Mouse (Mus musculus): ENCODE results near the gene Proca1.

The Proca1 gene

DNA sequence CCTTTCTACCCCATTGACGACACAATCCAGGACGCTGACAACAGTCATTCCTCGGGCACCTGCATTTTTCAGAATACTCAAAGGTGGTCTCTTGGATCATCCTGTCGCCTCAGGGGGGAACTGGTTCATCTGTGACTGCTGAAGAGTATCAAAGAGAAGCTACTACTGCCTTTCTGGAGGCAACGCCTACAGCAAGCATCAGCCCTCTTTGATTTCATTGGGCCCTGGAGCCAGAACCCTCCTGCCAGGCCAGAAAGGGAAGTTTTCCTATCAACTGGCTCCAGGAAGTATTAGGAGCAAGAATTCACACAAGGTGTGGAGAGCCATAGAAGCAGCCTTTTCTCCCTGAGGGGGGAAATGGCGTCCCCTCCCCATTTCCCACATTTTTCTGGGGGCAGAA, 26.6 kb upstream of the Proca1 start:
- DNase-seq = no peak

DNA sequence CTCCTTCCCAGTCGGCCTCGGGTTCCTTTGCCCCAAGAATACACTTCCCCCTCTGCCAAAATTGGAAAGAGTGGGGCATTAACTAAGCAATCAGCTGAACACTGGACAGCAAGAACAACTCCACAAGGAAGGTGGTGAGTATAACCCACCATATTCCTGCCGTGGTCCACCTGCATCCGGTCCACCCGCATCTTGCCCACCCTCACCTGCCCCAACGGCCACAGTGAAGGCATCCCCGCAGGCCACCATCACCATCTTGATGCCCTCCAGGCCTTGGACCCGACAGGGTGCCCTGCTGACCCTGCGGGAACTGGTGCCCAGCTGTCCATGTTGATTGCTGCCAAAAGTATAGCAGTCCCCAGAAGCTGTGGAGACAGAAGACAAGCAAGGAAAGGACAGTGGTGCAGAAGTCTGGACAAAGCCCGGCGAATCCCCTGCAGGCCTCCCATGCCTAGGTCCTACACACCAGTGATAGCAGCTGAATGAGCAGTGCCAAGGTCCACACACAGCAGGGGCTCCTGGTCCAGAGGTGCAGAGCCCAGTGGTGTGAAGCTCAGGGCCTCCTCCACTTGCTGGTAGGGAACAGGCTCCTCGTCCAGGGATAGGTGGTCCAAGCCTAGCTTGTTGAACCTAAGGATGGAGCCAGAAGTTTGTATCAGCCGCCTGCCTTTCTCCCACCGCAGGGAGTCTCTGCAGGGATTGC, 25.8 kb upstream of the Proca1 start:
- no peak for DNase-seq

DNA sequence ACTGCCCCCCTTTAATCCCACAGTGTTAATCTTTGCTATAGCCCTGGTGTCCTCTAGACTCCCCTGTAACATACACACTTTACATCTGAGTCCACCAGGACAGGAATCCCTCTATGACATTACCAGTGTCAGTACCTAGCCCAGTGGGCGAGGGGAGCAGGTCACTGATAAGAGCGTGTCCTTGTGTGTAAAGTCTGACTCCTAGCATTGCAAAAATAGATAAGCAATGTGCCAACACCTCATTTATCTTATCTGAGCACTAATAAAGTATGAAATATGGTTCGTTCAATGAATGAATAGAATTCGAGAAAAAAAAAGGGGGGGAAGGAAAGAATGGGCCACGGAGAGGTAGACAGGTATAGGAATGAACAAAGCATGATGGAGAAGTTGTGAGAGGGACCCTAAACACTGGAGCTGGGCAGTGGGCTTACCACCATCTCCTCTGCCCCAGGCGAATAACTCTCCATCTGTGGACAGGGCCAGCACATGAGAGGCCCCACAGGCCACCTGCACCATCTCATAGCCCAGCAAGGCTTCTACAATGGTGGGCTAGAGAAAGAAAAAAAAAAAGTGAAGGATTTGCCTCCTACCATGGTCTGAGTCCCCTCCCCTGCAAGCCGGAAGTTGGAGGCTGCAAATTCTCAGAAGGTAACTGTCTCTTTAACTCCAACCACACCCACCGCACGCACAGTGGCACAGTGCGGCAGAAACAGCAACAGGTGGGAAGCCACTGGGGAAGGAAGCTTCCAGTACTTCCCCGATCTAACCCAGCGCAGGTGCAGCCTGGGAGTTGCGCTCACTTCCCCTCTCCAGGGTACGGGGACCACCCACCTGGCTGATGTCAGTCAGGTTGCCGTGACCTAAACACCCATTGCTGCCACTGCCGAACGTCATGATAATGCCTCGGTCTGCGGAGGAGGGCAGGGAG, 24.4 kb upstream of the Proca1 start:
- peak; percentile 71 to 77 for DNase-seq

DNA sequence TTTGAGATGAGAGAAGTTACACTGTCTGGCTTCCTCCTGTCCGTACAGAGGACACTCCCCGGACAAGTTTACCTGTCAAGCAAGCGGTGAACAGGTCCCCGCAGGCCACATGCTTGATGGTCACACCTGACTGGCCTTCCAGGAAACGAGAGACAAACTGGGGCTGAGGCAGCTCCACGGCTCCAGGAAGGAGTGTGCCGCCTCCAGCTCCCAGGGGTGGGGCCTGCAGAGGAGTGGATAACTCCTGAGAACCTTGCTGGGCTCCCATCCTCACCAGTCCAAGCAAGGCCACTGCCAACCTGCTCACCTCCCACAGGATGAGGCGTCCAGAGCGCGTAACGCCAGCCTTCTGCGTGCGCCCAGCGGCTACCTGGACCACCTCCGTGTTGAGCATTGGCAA, 22.9 kb upstream of the Proca1 start:
- DNase-seq = no peak

DNA sequence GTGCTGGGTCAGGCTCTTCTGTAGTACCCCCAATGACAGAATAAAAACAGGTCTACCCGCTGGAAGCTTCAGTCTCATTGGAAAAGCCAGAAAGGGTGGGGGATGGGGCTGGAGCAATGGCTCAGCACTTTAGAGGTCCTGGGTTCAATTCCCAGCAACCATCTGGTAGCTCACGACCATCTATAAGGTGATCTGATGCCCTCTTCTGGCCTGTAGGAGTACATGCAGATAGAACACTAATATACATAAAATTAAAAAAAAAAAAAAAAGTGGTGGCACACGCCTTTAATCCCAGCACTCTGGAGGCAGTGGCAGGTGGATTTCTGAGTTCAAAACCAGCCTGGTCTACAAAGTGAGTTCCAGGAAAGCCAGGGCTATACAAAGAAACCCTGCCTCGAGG, 21.9 kb upstream of the Proca1 start:
- DNase-seq = no peak

DNA sequence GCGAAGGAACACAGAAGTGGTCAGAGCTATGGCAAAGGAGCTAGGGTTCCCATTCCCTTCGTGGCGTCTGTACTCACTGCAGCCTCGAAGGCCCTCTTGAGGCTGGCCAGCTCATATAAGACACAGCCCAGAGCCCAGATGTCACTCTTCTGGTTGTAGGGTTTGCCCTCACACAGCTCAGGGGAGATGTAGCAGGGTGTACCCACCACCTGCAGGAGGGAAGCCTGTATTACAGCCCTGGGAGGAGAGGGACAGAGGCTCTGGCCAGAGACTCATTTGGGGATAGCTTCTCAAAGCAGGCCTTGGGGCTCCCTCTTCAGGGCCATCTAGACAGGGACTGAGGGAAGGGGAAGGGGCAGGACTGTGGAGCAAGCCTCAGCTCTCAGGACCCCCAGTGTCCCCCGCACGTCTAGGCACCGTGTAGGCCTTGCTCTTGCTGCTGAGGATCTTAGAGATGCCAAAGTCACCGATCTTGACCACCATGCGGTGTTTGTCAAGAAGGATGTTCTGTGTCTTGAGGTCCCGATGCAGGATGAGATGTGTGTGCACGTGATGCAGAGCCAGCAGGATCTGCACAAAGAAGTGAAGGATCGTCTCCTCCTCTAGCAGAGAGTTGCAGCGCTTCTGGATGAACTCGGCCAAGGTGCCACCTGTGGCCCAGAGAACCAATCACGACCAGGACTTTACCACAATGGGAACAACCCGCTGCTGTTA, 21.0 kb upstream of the Proca1 start:
- DNase-seq = peak; percentile 30 to 42

DNA sequence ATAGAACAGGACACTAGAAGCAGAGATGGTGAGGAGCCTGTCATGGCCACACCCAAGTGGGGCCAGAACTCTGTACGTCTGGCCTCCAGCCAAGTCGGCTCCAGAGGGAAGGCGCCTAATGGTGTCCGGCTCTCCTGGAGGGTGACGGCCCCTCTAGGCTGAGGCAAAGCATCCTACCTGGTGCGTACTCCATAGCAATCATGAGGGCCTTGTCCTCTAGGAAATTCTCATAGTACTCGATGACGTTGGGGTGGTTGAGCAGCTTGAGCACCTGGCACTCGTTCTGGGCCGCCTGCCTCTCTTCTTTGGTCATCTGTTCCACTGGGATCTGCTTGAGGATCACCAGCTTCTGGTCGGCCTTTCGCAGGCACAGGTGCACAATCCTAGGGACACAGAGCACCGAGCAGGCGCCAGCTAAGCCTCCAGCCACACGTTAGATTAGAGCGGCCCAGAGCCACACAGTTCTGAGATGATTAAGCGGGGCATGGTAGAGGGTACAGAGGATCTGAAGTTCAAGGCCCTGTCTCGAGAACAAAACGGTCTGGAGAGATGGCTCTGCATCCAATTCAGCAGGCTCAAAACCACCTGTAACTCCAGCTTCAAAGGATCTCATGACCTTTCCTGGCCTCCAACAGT, 20.3 kb upstream of the Proca1 start:
- DNase-seq = no peak

DNA sequence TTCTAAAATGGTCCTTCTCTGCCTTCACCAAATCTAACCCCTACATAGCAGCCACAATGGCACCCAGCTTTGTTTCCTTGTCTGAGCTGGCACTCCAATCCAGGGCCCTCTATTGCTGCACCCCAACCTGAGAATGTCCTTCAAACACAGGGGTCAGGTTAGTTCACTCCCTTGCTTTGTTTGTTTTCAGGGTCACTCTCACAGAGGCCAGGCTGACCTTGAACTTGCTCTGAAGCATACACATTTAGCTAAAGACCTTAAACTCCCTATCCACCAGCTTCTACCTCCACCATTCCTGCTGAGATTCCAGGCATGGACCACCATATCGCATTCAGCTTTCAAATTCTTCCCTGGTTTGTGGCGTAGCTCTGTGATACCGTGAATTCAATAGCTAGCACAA, 18.7 kb upstream of the Proca1 start:
- no peak for DNase-seq

DNA sequence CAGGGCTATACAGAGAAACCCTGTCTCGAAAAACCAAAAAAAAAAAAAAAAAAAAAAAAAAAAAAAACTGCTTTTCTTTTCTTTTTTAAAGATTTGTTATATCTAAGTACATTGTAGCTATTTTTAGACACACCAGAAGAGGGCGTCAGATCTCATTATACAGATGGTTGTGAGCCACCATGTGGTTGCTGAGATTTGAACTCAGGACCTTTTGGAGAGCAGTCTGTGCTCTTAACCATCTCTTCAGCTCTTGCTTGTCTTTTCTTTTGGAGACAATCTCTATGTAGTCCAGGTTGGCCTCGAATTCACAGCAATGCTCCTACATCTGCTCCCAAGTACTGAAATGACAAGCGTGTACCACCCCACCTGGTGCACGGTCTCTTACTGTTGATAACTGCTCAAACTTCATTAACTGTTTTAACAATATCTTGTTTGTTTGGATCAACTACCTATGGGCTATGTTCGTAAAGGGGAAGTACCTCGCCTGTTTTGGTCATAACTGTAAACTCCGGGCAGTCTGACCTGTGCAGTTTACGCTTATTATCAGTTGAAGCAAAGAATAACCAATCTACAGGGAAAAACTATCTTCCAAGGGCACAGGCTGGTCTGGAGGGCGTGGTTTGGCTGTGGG, 17.3 kb upstream of the Proca1 start:
- no peak for DNase-seq

DNA sequence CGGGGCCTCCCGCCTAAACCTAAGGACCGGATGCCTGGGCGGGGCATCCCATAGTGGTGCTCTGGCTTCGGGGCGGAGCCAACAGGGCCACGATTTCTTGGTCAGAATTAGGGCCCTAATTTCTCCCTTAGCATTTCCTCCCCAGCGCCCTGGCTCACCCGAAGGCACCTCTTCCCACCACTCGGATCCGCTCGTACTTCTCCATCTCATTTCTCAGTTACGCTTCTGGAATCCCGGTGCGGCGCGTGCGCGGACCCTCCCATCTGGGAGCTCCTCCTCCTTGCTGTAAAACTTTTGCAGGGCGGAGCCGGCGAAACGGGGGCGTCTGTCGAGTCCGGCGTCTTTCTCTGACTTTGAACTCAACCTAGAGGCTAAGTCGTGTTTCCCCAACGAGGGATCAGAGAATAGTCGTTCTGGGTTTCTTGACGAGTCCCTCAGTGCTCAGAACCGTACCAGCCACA, 16.8 kb upstream of the Proca1 start, which contains the start of the genes Nek8 and Tlcd1:
TSS of gene Nek8 (minus strand) at position 274 of the 461 bp plus-strand sequence.
TSS of gene Tlcd1 (plus strand) at position 310 of the 461 bp plus-strand sequence.
- peak; percentile 95 for DNase-seq

DNA sequence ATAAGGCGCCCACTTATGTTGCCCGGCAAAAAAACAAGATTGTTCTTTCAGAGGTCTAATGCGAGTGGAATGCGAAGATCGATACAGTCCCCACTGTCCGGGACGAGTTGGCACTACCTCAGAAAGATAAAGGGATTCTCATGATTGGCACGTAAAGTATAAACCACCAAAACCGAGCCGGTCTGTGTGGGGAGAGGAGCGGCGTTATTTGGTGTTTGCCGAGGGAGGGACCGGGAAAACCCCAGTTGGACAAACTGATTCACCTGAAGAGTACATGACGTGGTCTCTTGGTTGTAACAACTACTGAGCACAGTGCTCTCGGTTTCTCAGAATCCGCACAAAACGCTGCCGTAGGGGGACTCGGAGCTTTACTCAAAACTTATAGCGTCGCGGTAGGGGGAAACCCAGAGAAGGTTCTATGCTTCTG, 16.3 kb upstream of the Proca1 start:
- DNase-seq = peak; percentile 46 to 47

DNA sequence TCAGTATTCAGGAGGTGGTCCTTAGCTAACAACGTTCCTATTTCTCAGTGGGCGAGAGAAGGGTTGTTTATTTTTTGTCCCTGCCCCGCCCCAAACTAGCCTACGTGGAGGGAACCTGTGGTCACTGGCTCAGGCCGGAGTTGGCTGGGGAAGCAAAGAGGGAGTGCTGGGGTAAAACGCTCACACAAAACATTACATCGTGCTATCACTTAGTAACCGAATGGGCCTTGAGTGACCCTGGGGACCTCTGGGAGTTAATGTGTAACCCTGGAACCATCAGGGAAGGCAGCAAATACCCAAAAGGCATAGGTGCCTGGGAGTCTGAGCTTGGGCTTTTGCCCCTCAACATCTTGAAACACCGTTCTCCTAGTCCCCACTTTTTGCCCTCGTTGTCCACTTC, 15.8 kb upstream of the Proca1 start:
- no peak for DNase-seq

DNA sequence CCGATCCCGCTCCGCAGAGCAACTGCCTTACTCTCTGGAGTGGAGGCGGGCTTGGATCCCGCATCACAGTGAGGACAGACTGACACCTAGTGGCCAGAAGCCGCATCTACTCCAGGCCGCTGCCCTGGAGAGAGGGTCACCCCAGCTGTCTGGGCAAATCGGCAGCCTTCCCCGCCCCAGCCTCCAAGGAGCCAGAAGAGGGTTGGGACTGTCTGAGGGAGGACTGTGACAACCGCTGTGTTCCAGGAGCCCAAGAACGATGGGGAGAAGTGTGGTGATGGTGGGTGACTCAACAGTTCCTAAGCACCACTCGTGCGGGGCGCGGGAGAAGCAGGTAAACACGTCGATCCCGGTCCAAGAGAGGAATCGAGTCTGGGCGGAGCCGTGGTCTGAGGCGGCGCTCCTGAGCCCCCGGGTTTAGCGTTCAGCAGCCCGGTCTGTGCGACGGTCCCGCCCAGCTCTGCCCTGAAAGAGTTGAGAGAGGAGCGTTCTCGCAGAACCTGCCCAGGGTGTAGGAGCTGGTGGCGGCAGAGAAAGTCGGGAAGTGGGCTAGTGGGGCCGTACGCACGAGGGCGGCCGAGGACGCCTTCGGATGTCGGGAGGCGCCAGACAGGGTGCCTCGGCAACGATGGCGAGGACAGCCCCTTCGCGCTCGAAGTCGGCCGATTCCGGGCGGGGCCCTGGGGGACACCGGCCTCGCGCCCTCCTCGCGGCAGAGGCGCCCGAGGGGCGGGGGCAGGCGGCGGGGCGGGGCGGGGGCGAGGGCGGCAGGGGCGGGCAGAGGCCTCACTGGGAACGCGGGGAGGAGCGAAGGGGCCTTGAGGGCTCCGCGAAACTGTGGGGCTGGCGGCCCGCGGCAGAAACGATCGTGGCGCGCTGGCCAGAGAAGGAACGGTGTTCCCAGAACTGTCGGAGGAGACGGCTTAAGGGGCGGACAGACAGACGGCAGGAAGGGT, 15.0 kb upstream of the Proca1 start:
- peak; percentile 91 for DNase-seq

DNA sequence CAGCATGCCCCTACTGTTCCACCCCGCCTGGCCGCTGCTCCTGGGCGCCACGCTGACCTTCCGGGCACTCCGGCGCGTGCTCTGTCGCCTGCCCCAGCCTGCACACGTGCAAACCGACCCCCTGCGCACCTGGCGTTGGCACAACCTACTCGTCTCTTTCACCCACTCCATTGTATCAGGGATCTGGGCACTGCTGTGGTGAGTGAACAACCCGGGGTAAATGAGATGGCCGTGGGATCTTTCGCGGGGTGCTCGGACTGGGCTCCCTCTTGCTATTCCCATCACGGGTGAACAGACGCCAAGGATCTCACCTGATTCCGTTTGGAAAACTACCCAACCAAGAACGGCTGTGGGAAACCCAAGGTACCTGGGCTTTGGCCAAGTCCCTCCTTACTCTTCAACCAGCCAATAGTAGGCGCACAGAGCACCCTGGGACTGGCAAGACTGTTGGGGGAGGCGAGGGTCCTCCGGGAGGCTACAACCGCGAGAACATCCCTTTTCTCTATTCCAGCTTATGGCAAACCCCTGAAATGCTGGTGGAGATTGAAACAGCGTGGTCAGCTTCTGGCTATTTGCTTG, 14.2 kb upstream of the Proca1 start:
- peak in 1 of 2 experiments; percentile 21 for DNase-seq

DNA sequence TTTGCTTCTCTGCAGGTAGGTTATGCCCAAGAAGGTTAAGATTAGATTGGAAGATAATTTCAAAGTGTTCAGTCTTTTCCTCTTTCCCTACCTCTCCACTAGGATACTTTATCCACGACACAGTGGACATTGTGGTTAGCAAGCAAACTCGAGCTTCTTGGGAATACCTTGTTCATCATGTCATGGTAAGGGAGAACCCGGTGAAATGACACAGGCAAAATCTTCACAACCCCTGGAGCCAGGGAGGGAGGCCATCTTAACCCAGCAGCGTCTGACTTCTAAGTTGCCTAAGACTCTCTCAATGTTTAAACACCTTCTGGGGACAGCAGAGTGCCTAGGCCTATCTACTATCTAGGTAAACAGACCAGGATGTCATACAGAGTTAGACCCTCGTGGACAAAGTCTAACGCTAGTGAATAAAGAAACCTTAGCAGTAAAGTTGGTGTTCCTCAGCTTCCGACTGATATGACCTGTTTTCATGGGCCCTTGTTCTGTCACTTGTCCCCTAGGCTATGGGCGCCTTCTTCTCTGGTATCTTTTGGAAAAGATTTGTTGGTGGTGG, 13.7 kb upstream of the Proca1 start:
- DNase-seq = no peak

DNA sequence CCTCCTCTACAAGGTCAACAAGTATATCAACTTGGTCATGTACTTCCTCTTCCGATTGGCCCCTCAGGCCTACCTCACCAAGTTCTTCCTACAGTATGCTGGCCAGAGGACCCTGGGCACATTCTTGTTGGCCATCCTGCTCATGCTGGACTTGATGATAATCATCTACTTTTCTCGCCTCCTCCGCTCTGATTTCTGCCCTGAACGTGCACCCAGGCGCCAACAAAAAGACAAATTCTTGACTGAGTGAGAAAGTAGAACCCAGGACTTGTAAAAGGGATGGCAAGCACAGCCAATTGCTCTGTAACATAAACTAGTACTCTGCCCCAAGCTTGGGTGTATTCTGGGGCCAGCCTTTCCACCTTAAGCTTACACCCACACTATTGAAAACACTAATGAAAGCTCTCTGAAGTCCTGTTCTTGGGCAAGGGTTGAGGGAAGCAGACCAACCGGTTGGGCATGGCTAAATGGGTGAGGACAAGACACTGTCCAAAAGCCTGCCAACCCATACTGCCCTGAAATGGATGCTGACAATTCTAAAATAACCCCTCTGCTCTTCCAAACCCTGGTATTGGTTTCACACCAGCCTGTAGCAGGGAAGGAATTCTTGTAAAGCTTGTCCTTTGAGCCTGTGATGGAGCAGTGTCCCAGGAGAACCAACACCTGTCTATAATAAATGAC, 13.0 kb upstream of the Proca1 start:
- no peak for DNase-seq

DNA sequence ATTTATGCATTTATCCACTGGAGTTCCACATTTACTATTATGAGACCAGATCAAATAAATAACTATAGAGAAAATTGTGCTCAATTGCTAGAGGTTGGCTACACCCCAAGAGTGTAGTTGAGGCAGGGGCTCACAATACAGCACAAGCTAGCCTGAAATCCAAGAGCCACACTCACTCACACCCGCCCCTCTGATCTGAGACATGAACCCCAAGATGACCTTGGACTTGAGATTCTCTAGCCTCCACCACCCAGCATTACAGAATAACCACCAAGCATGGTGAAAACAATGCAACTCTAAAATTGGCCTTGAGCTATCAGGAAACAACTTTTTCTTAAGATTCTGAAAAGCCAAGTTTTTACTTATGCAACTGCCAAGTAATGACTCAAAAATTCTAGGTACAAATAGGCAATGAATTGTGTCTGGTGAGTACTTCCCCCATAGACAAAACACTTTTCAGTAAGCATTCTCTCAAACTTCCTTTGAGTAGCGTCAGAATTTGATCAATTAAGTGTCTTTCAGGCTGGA, 11.3 kb upstream of the Proca1 start:
- no peak for DNase-seq

DNA sequence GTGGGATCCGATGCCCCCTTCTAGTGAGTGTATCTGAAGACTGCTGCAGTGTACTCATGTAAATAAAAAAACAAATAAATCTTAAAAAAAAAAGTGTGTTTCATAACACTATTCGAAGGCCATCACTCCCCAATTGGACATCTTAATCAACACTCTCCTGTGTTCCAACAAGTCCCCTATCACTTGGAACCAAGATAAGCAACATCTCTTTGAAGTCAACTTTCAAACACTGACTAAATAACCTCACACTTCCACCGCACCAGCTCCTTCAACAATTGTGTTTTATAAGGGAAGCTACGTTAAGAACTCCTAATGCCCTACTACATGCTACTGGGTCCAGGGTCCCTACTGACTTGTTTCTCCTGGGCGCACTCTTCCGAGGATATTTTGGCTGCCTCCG, 10.7 kb upstream of the Proca1 start:
- no peak for DNase-seq
